Mouse (Mus musculus): ENCODE measurements around the gene Slc44a5.

DNA sequence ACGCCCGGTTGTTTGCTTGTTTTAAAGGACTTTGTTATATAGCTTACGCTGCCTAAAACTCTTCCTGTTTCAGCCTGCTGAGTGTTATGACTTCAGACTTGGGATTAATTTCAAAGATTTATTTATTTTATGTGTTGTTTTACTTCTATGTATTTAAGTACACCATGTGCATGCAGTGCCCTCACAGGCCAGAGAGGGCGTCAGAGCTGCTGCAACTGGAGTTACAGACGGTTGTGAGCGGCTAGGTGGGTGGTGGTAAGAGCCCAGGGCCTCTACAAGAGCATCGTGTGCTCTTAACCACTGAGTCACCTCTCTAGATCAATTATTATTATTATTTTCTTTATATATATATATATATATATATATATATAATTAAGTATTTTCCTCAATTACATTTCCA is 46.9 kb upstream of the Slc44a5 start:
- TF ChIP-seq CTCF (IDR thresholded peaks at IDR 0.05; ENCODE audit: low read depth, low read length) (peak; percentile 44; the same call in 1 of the 2 replicates), POLR2A (IDR thresholded peaks at IDR 0.05; ENCODE audit: extremely low read depth, insufficient read depth, low read length) (no peak)
